Mouse (Mus musculus) liver, embryonic 16.5 days (tissue): Measurements from ENCODE around the gene Gtf2ird2. TPM values are rescaled to one million over a fixed set of nuclear protein-coding genes. Genes with fewer than 3 reads are reported as not detected.
A peak's percentile ranks its signal among the peaks of the same experiment; 100 is the strongest.

ENCODE experiments used
- ATAC-seq: fragments of 200-750 bp; cut with Nextera tagmentation; 2 replicates; pipeline ENCODE4 v1.8.0; 2017; ENCODE audit warnings: low read depth, mild to moderate bottlenecking, moderate number of reproducible peaks, moderate library complexity
- H3K27ac ChIP-seq: fragments of 300-500 bp; sonication (generic); 2 replicates; pipeline ENCODE4 v1.5.1; 2014; ENCODE audit warnings: mild to moderate bottlenecking, low read length
- H3K27me3 ChIP-seq: fragments of 300-500 bp; sonication (generic); 2 replicates; pipeline ENCODE4 v1.6.1; 2014; ENCODE audit warnings: low read depth, low read length, mixed read lengths; ENCODE audit not compliant: control insufficient read depth, insufficient read depth
- H3K36me3 ChIP-seq: fragments of 300-500 bp; sonication (generic); 2 replicates; pipeline ENCODE4 v1.6.1; 2014; ENCODE audit warnings: mild to moderate bottlenecking; ENCODE audit not compliant: control insufficient read depth, insufficient read depth
- H3K4me1 ChIP-seq: fragments of 300-500 bp; sonication (generic); 2 replicates; pipeline ENCODE4 v1.6.1; 2014; ENCODE audit warnings: low read depth, low read length, mixed read lengths; ENCODE audit not compliant: control insufficient read depth
- H3K4me2 ChIP-seq: fragments of 300-500 bp; sonication (generic); 2 replicates; pipeline ENCODE4 v1.6.1; 2014; ENCODE audit warnings: low read depth, low read length, mixed read lengths
- H3K4me3 ChIP-seq: fragments of 300-500 bp; sonication (generic); 2 replicates; pipeline ENCODE4 v1.5.1; 2014; ENCODE audit warnings: low read depth, mild to moderate bottlenecking, low read length
- H3K9ac ChIP-seq: fragments of 300-500 bp; sonication (generic); 2 replicates; pipeline ENCODE4 v1.6.1; 2014; ENCODE audit warnings: low read depth, low read length
- H3K9me3 ChIP-seq: fragments of 300-500 bp; sonication (generic); replicated peaks from 2 replicates; pipeline ENCODE4 v1.6.1; 2016; ENCODE audit warnings: low read length; ENCODE audit not compliant: control insufficient read depth
- WGBS: fragments of 180-500 bp; shearing (Covaris S2); extraction: QIAGEN DNeasy Blood & Tissue Kit; methylation state at CpG from one replicate; pipeline ENCODE4 v1.1.7; 2014; ENCODE audit not compliant: insufficient replicate concordance; 5-methylcytosine and 5-hydroxymethylcytosine counted together
- polyA plus RNA-seq: library from polyadenylated mRNA; unstranded; fragments of >200 nt; fragmentation: Nextera tagmentation; extraction: Ambion mirVana; gene quantifications from 2 replicates; pipeline ENCODE4 v1.2.1, GENCODE M21; 2015

Gtf2ird2 gene
- polyA plus RNA-seq, 1 experiment from 2014 or later, result 1.8 TPM

DNA sequence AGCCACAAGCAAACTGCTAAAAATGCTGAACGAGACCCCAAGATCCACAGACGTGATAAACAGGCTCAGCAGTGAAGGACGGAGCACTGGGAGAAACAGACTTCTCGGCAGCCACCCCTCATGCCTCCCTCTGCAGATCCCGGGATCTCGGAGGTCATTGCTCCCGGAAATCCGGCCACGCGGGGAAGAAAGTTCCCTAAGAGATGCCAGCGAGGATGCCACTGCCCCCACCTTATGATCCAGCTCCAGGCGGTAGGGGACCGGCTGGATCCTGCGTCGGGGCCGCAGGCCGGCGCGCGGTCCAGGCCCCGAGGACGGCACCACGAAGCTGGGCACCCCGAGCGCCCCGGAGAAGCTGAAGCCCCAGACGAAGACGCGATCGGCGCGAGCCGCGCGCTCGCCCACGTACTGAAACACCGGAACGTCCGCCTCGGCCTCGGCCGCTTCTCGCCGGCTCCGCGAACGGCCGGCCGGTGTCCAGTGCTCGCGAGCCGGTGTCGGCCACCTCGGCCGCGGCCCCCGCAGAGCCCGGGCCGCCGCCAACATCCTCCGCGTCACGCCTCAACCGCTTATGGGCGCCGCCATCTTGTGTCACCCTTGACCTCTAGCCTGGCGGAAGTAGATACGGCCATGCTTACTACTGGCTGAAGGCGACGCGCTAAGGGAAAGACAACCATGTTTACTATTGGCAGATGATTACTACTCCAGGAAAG, 7.5 kb upstream of the Gtf2ird2 start, which contains the start of gene Rcc1l:
Gene Rcc1l, minus strand, starts transcription at position 606 of the 713 bp plus-strand sequence.
- Histone ChIP-seq H3K4me2 (peak within 1 kb of the TSS; percentile 81), H3K4me1 (peaks cover 22% of the 10 kb centered on the region), H3K36me3 (no peaks in the 10 kb centered on the region), H3K27ac (peak within 1 kb of the TSS; percentile 52), H3K4me3 (peak within 1 kb of the TSS; percentile 86), H3K27me3 (no peaks in the 10 kb centered on the region), H3K9me3 (no peaks in the 10 kb centered on the region), H3K9ac (peak within 1 kb of the TSS; percentile 74)
- peak; percentile 90 for ATAC-seq
- WGBS, result under 1% methylated on average over 72 of the region's 72 CpGs

DNA sequence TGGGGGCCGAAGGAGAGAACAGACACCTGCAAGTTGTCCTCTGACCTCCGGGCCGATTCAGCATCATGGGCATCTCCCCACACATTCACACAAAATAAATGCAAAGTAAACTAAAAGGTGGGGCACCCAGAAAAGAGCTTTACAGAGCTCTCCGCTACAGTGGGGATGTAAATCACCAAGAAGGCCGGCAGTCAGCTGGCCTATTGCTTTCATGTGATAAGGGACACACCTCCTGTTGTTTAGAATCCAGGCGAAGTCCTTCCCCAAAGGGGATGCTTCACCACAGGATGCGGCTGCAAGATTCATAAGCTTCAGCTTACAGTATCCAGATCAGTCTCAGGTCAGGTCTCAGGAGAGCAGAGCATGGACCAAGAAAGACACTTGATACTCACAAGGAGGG, 5.3 kb upstream of the Gtf2ird2 start:
- no peaks in the 10 kb centered on the region for H3K9me3 ChIP-seq
- H3K27ac ChIP-seq, result no peak overlapping the region
- no peak overlapping the region for H3K9ac ChIP-seq
- WGBS, result 58% methylated on average over 7 of the region's 7 CpGs
- peaks cover 38% of the 10 kb centered on the region for H3K4me1 ChIP-seq
- no peaks in the 10 kb centered on the region for H3K36me3 ChIP-seq
- H3K4me3 ChIP-seq, result no peak overlapping the region
- no peak overlapping the region for H3K4me2 ChIP-seq
- ATAC-seq, result no peak
- H3K27me3 ChIP-seq, result no peaks in the 10 kb centered on the region

DNA sequence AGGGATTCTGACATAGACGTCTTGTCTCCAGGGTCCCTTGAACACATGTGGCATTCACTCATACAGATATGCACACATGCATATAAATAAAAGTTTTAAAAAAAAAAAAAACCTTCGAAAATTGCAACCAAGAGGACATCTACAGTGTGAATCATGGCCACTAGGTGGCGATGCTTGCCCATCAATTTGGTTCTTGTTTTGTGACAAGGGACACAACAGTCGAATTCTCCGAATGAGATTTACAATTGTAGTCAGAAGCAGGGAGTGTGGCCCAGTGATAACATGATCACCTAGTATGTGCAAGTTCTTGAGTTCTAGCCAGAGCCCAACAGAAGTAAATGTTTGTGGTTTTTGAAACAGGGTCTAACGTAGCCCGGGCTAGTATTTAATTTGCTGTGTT, 3.9 kb upstream of the Gtf2ird2 start:
- Histone ChIP-seq H3K4me2 (no peak overlapping the region), H3K27me3 (no peaks in the 10 kb centered on the region), H3K4me1 (peaks cover 44% of the 10 kb centered on the region), H3K4me3 (no peak overlapping the region), H3K27ac (no peak overlapping the region), H3K9me3 (no peaks in the 10 kb centered on the region), H3K9ac (no peak overlapping the region), H3K36me3 (no peaks in the 10 kb centered on the region)
- ATAC-seq, result no peak
- 9% methylated on average over 7 of the region's 7 CpGs for WGBS

DNA sequence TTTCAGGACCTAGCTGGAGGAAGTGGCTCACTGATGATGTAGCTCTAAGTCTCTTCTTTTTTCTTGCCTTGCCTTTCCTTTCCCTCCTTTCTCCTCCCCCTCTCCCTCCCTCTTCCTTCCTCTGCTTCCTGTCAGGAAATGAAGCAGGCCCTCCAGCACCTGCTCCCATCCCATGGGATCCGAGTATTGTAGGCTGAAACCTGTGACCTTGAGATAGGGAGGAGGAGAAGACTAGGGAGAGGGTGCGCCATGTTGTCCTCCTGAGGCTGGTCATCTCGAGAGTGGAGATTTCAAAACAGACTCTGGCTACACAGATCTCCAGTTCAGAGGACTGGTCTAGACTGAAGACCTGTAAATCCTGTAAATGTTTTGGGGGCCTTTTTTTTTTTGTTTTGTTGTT, 1.6 kb upstream of the Gtf2ird2 start:
- no peak overlapping the region for H3K4me3 ChIP-seq
- H3K9ac ChIP-seq, result no peak overlapping the region
- no peaks in the 10 kb centered on the region for H3K27me3 ChIP-seq
- H3K27ac ChIP-seq, result 0 out of 2 replicates have a peak overlapping the region, but pooled peaks have one; percentile 14
- WGBS, result 50% methylated on average over 3 of the region's 3 CpGs
- peaks cover 29% of the 10 kb centered on the region for H3K4me1 ChIP-seq
- no peaks in the 10 kb centered on the region for H3K36me3 ChIP-seq
- no peak for ATAC-seq
- H3K4me2 ChIP-seq, result no peak overlapping the region
- H3K9me3 ChIP-seq, result no peaks in the 10 kb centered on the region

DNA sequence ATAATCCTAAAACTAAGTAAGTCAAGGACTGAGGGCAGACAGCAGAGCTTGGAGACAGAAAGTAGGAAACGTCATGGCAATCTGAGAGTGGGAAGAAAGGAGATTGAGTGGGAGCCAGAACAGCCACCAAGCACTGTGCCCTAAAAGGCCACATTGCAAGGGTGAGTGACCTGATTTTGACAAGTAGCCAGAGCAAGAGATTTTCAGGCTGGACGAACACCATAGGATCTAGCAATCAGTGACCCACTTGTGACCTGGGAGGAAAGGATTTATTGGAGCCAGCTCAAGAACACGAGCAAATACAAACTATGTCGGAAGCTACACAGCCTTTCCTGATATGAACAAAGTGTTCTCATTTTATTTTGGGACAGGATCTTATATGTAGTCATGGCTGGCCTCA, 1.1 kb upstream of the Gtf2ird2 start:
- no peak overlapping the region for H3K4me3 ChIP-seq
- H3K4me2 ChIP-seq, result peak overlapping the region; percentile 98
- H3K36me3 ChIP-seq, result no peaks in the 10 kb centered on the region
- H3K4me1 ChIP-seq, result peaks cover 29% of the 10 kb centered on the region
- H3K9me3 ChIP-seq, result no peaks in the 10 kb centered on the region
- ATAC-seq, result no peak
- H3K9ac ChIP-seq, result no peak overlapping the region
- H3K27me3 ChIP-seq, result no peaks in the 10 kb centered on the region
- peak overlapping the region; percentile 88; the same call in 1 of the 2 replicates for H3K27ac ChIP-seq
- WGBS, result 48% methylated on average over 4 of the region's 4 CpGs

DNA sequence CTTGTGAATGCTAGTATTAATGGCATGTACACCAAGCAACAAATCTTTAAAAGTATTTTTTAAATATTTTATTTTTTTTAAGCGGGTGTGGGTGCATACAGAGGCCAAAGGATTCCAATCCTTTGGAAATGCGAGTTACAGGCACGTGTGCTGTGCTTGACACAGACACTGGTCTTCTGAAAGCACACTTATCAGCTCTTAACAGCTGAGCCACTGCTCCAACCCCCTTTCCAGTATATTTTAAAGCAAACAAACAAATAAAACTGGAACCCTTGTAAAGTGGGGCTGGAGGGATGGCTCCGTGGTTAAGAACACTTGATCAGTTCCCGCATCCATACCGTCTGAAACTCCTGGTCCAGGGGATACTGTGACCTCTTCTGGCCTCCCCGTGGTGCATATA, 657 bp upstream of the Gtf2ird2 start:
- Histone ChIP-seq H3K4me3 (peak overlapping the region; percentile 90), H3K9ac (peak overlapping the region; percentile 83), H3K27ac (peak overlapping the region; percentile 88), H3K4me1 (peaks cover 27% of the 10 kb centered on the region), H3K4me2 (peak overlapping the region; percentile 98), H3K9me3 (no peaks in the 10 kb centered on the region), H3K27me3 (no peaks in the 10 kb centered on the region), H3K36me3 (no peaks in the 10 kb centered on the region)
- no peak for ATAC-seq
- WGBS, result 26% methylated on average over 7 of the region's 7 CpGs

DNA sequence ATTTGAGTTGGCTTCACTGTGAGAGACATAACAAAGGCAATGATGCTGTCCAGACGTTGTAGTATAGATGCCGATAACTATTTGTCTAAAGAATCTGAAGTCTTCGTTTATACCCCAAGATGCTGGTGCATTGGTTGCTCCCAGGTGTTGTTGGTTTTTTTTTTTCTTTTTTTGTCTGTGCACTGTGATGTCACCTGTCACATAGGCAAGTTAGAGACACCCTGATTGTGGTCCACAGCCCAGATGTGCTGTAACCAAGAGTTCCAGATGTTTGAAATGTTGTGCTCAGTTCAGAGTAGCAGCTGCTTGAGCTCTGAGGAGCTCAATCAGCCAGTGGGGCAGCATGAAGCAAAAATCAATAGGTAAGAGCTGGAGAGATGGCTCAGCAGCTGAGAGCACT, 2.2 kb downstream of the Gtf2ird2 start:
- Histone ChIP-seq H3K36me3 (no peaks in the 10 kb centered on the region), H3K4me3 (no peak overlapping the region), H3K9ac (no peak overlapping the region), H3K27ac (no peak overlapping the region), H3K9me3 (no peaks in the 10 kb centered on the region), H3K4me1 (peaks cover 22% of the 10 kb centered on the region), H3K27me3 (no peaks in the 10 kb centered on the region), H3K4me2 (no peak overlapping the region)
- 86% methylated on average over 3 of the region's 3 CpGs for WGBS
- no peak for ATAC-seq

DNA sequence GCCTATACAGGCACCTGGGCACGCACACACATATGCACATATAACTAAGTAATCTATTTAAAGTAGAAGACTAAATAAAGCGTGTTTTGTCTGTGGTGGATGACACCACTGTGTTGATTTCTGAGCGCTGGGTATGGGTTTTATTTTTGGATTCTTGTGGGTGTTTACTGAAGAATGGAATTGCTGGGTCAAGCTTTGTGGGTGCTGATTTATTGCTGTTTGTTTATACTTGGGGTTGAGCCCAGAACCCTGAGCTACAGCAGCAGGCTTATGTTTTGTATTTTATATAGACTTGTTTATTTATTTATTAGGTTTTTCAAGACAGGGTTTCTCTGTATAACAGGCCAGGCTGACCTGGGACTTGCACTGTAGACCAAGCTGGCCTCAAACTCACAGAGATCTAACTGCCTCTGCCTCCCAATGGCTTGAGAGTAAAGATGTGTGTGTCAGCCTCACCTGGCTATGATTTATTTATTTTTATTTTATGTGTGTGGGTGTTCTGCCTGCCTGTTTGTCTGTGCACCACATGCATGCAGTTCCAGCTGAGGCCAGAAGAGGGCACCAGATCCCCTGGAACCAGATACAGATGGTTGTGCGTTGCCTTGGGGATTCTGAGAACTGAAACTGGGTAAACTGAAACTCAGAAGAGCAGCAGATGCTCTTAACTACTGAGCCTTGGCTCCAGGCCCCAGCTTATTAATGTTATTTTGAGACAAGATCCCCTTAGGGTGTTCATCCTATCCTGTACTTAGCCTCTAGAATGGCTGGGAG, 3.3 kb downstream of the Gtf2ird2 start:
- Histone ChIP-seq H3K4me3 (no peak overlapping the region), H3K36me3 (no peaks in the 10 kb centered on the region), H3K27me3 (no peaks in the 10 kb centered on the region), H3K9ac (no peak overlapping the region), H3K9me3 (no peaks in the 10 kb centered on the region), H3K4me2 (no peak overlapping the region), H3K27ac (no peak overlapping the region), H3K4me1 (peaks cover 20% of the 10 kb centered on the region)
- no peak for ATAC-seq
- WGBS, result 64% methylated on average over 4 of the region's 4 CpGs

DNA sequence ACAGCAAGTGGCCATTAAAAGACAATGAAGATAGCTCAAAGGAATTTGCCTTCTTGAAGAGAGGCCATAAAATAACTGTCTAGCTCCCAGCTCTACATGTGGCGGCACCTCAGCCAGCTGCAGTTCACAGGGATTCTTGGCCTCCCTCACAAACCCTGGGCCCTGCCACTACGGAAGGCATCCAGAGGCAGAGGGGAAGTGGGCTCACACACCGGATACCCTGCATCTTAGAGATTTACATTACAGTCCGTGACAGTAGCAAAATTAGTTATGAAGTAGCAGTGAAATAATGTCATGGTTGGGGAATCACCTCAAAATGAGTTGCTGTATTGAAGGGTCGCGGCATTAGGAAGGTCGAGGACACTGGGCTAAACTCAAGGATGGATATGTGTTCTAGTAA, 4.8 kb downstream of the Gtf2ird2 start:
- Histone ChIP-seq H3K27me3 (no peaks in the 10 kb centered on the region), H3K36me3 (no peaks in the 10 kb centered on the region), H3K4me2 (no peak overlapping the region), H3K9ac (no peak overlapping the region), H3K4me3 (no peak overlapping the region), H3K9me3 (no peaks in the 10 kb centered on the region), H3K27ac (no peak overlapping the region), H3K4me1 (peaks cover 6% of the 10 kb centered on the region)
- WGBS, result 31% methylated on average over 7 of the region's 7 CpGs
- ATAC-seq, result no peak
